Mouse (Mus musculus): Measurements from ENCODE around the gene Pkd1l2. TPM values are rescaled to one million over a fixed set of nuclear protein-coding genes. Genes with fewer than 3 reads are reported as not detected.

The Pkd1l2 gene
- polyA plus RNA-seq, 1 experiment, result 0.16 TPM

- TF ChIP-seq POLR2A (IDR thresholded peaks at IDR 0.05; ENCODE audit: control insufficient read depth, extremely low read depth, insufficient read depth, low read length, poor library complexity) (no peak), CTCF (IDR thresholded peaks at IDR 0.05; ENCODE audit: borderline replicate concordance, control insufficient read depth, extremely low read depth, insufficient read depth, low read length, poor library complexity) (no peak)
- Histone ChIP-seq H3K27me3 (ENCODE audit: control insufficient read depth, insufficient read depth, low read length) (no peaks in the 10 kb centered on the region), H3K27ac (ENCODE audit: control insufficient read depth, insufficient read depth, low read length) (no peak overlapping the region), H3K36me3 (ENCODE audit: control insufficient read depth, insufficient read depth, low read length) (no peaks in the 10 kb centered on the region), H3K4me3 (ENCODE audit: control insufficient read depth, insufficient read depth, low read length) (no peak overlapping the region), H3K4me1 (replicated peaks; ENCODE audit: control insufficient read depth, insufficient read depth, low read length) (peaks cover 11% of the 10 kb centered on the region)
- DNase-seq, result no peak
- 51% methylated on average over 5 of the region's 5 CpGs for WGBS
Measured at GRCm38 (mm10) chr8:116975066-116975465, 107.2 kb downstream of the Pkd1l2 start.

GRCm38 (mm10) chr8:116969531-116969930 is 112.7 kb downstream of the Pkd1l2 start:
- DNase-seq, result no peak
- WGBS, result 95% methylated on average over 6 of the region's 6 CpGs

GRCm38 (mm10) chr8:116954415-116954814 is 127.8 kb downstream of the Pkd1l2 start:
- Histone ChIP-seq H3K4me3 (ENCODE audit: control insufficient read depth, insufficient read depth, low read length) (no peak overlapping the region), H3K27ac (ENCODE audit: control insufficient read depth, insufficient read depth, low read length) (no peak overlapping the region), H3K27me3 (ENCODE audit: control insufficient read depth, insufficient read depth, low read length) (no peaks in the 10 kb centered on the region), H3K4me1 (replicated peaks; ENCODE audit: control insufficient read depth, insufficient read depth, low read length) (peaks cover 12% of the 10 kb centered on the region), H3K36me3 (ENCODE audit: control insufficient read depth, insufficient read depth, low read length) (peaks cover 33% of the 10 kb centered on the region)
- 96% methylated on average over 9 of the region's 9 CpGs for WGBS
- no peak for DNase-seq
- TF ChIP-seq POLR2A (IDR thresholded peaks at IDR 0.05; ENCODE audit: control insufficient read depth, extremely low read depth, insufficient read depth, low read length, poor library complexity) (no peak), CTCF (IDR thresholded peaks at IDR 0.05; ENCODE audit: borderline replicate concordance, control insufficient read depth, extremely low read depth, insufficient read depth, low read length, poor library complexity) (no peak)

More at GRCm38 (mm10) chr8:116969531-116969930, 112.7 kb downstream of the Pkd1l2 start:
- no peak for TF ChIP-seq POLR2A (IDR thresholded peaks at IDR 0.05; ENCODE audit: control insufficient read depth, extremely low read depth, insufficient read depth, low read length, poor library complexity)
- TF ChIP-seq CTCF (IDR thresholded peaks at IDR 0.05; ENCODE audit: borderline replicate concordance, control insufficient read depth, extremely low read depth, insufficient read depth, low read length, poor library complexity), result no peak
- Histone ChIP-seq H3K27ac (ENCODE audit: control insufficient read depth, insufficient read depth, low read length) (no peak overlapping the region), H3K27me3 (ENCODE audit: control insufficient read depth, insufficient read depth, low read length) (no peaks in the 10 kb centered on the region), H3K36me3 (ENCODE audit: control insufficient read depth, insufficient read depth, low read length) (no peaks in the 10 kb centered on the region), H3K4me1 (replicated peaks; ENCODE audit: control insufficient read depth, insufficient read depth, low read length) (no peaks in the 10 kb centered on the region), H3K4me3 (ENCODE audit: control insufficient read depth, insufficient read depth, low read length) (no peak overlapping the region)

- WGBS, result 17% methylated on average over 8 of the region's 8 CpGs
- Histone ChIP-seq H3K27me3 (ENCODE audit: control insufficient read depth, insufficient read depth, low read length) (no peaks in the 10 kb centered on the region), H3K27ac (ENCODE audit: control insufficient read depth, insufficient read depth, low read length) (no peak overlapping the region), H3K36me3 (ENCODE audit: control insufficient read depth, insufficient read depth, low read length) (peaks cover 30% of the 10 kb centered on the region), H3K4me1 (replicated peaks; ENCODE audit: control insufficient read depth, insufficient read depth, low read length) (peaks cover 15% of the 10 kb centered on the region), H3K4me3 (ENCODE audit: control insufficient read depth, insufficient read depth, low read length) (no peak overlapping the region)
- peak; percentile 71 for DNase-seq
- TF ChIP-seq POLR2A (IDR thresholded peaks at IDR 0.05; ENCODE audit: control insufficient read depth, extremely low read depth, insufficient read depth, low read length, poor library complexity) (no peak), CTCF (IDR thresholded peaks at IDR 0.05; ENCODE audit: borderline replicate concordance, control insufficient read depth, extremely low read depth, insufficient read depth, low read length, poor library complexity) (peak; percentile 59; the same call in 1 of the 2 replicates)
Measured at GRCm38 (mm10) chr8:116952428-116952827, 129.8 kb downstream of the Pkd1l2 start.

- Histone ChIP-seq H3K36me3 (ENCODE audit: control insufficient read depth, insufficient read depth, low read length) (peaks cover 23% of the 10 kb centered on the region), H3K4me3 (ENCODE audit: control insufficient read depth, insufficient read depth, low read length) (no peak overlapping the region), H3K27ac (ENCODE audit: control insufficient read depth, insufficient read depth, low read length) (no peak overlapping the region), H3K27me3 (ENCODE audit: control insufficient read depth, insufficient read depth, low read length) (no peaks in the 10 kb centered on the region), H3K4me1 (replicated peaks; ENCODE audit: control insufficient read depth, insufficient read depth, low read length) (peaks cover 18% of the 10 kb centered on the region)
- no peak for TF ChIP-seq POLR2A (IDR thresholded peaks at IDR 0.05; ENCODE audit: control insufficient read depth, extremely low read depth, insufficient read depth, low read length, poor library complexity)
- no peak for TF ChIP-seq CTCF (IDR thresholded peaks at IDR 0.05; ENCODE audit: borderline replicate concordance, control insufficient read depth, extremely low read depth, insufficient read depth, low read length, poor library complexity)
- 92% methylated on average over 2 of the region's 2 CpGs for WGBS
- DNase-seq, result no peak
Measured at GRCm38 (mm10) chr8:116951778-116952177, 130.5 kb downstream of the Pkd1l2 start.

- peaks cover 21% of the 10 kb centered on the region for H3K4me1 ChIP-seq (replicated peaks; ENCODE audit: control insufficient read depth, insufficient read depth, low read length)
- no peak overlapping the region for H3K4me3 ChIP-seq (ENCODE audit: control insufficient read depth, insufficient read depth, low read length)
- H3K36me3 ChIP-seq (ENCODE audit: control insufficient read depth, insufficient read depth, low read length), result peaks cover 20% of the 10 kb centered on the region
- TF ChIP-seq POLR2A (IDR thresholded peaks at IDR 0.05; ENCODE audit: control insufficient read depth, extremely low read depth, insufficient read depth, low read length, poor library complexity), result no peak
- TF ChIP-seq CTCF (IDR thresholded peaks at IDR 0.05; ENCODE audit: borderline replicate concordance, control insufficient read depth, extremely low read depth, insufficient read depth, low read length, poor library complexity), result no peak
- DNase-seq, result no peak
- H3K27ac ChIP-seq (ENCODE audit: control insufficient read depth, insufficient read depth, low read length), result no peak overlapping the region
- H3K27me3 ChIP-seq (ENCODE audit: control insufficient read depth, insufficient read depth, low read length), result no peaks in the 10 kb centered on the region
- 90% methylated on average over 5 of the region's 5 CpGs for WGBS
Measured at GRCm38 (mm10) chr8:116951369-116951768, 130.9 kb downstream of the Pkd1l2 start.

- Histone ChIP-seq H3K27ac (ENCODE audit: control insufficient read depth, insufficient read depth, low read length) (no peak overlapping the region), H3K36me3 (ENCODE audit: control insufficient read depth, insufficient read depth, low read length) (no peaks in the 10 kb centered on the region), H3K27me3 (ENCODE audit: control insufficient read depth, insufficient read depth, low read length) (no peaks in the 10 kb centered on the region), H3K4me1 (replicated peaks; ENCODE audit: control insufficient read depth, insufficient read depth, low read length) (peaks cover 38% of the 10 kb centered on the region), H3K4me3 (ENCODE audit: control insufficient read depth, insufficient read depth, low read length) (no peak overlapping the region)
- DNase-seq, result no peak
- 65% methylated on average over 7 of the region's 7 CpGs for WGBS
- TF ChIP-seq POLR2A (IDR thresholded peaks at IDR 0.05; ENCODE audit: control insufficient read depth, extremely low read depth, insufficient read depth, low read length, poor library complexity), result no peak
- no peak for TF ChIP-seq CTCF (IDR thresholded peaks at IDR 0.05; ENCODE audit: borderline replicate concordance, control insufficient read depth, extremely low read depth, insufficient read depth, low read length, poor library complexity)
Measured at GRCm38 (mm10) chr8:116947589-116947988, 134.7 kb downstream of the Pkd1l2 start.
